In the genomic region with DNA sequence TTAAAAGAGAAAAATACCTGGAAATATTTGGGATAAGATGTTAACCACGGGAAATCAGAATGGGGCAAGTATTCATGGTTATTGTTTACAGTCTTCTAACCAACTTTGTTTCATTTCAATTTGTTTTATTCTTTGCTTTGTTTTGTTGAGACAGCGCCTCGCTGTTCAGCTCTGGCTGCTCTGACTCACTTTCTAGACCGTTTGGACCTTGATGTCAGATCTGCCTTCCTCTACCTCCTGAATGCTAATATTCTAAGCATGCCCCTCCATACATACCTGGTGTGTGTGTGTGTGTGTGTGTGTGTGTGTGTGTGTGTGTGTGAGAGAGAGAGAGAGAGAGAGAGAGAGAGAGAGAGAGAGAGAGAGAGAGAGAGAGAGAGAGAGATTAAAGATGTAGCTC, we compare ENCODE assay signal across 10 mouse cellular contexts. TPM values are rescaled to one million over a fixed set of nuclear protein-coding genes. Genes with fewer than 3 reads are reported as not detected.
DNase-seq lines count a peak whose midpoint lies in the region; ATAC-seq and TF ChIP-seq lines count a peak whose summit lies in the region.
"Had no signal": no experiment of that assay in that cellular context is flagged by ENCODE, and none has a peak within 500 bp of the region (broad histone marks: within the 10 kb centered on the region; RNA-seq: fewer than 3 reads in every experiment).

No protein-coding gene starts in this region.

- H3K4me1 ChIP-seq in heart, embryonic 13.5 days = peaks cover 15% of the 10 kb centered on the region
- H3K4me1 ChIP-seq in heart, embryonic 11.5 days (ENCODE audit: control insufficient read depth, insufficient read depth, low read length) = peaks cover 6% of the 10 kb centered on the region
- H3K4me1 ChIP-seq in spleen, adult 2 months (ENCODE audit: control insufficient read depth, insufficient read depth, insufficient read length) = no peaks in the 10 kb centered on the region; the same call in none of the 2 replicates
- no peaks in the 10 kb centered on the region for H3K4me1 ChIP-seq in limb, embryonic 14.5 days (ENCODE audit: control insufficient read depth, insufficient read depth, low read length)
- no peaks in the 10 kb centered on the region for H3K4me1 ChIP-seq in stomach, postnatal 0 days (replicated peaks; ENCODE audit: control insufficient read depth, insufficient read depth)
- H3K4me1 ChIP-seq: embryonic facial prominence, embryonic 15.5 days had no signal

- ATAC-seq in heart, embryonic 13.5 days (ENCODE audit: extremely low read depth, insufficient number of reproducible peaks, low FRiP score, low TSS enrichment) = no peak
- ATAC-seq in heart, embryonic 11.5 days (replicated peaks; ENCODE audit: insufficient number of reproducible peaks, low FRiP score, low TSS enrichment) = no peak
- ATAC-seq in limb, embryonic 14.5 days (ENCODE audit: low FRiP score, low read depth) = no peak
- ATAC-seq in stomach, postnatal 0 days (ENCODE audit: low FRiP score, low TSS enrichment) = no peak
- ATAC-seq in cerebellum, adult (ENCODE audit: insufficient number of reproducible peaks, low FRiP score, low TSS enrichment) = no peak

- no peak for DNase-seq in spleen, adult 2 months (ENCODE audit: low read depth in 1 of 2, low spot score in 2 of 2)
- DNase-seq in spleen, adult 18-20 months = no peak
- DNase-seq in limb, embryonic 14.5 days (ENCODE audit: low spot score) = no peak
- DNase-seq in stomach, postnatal 0 days (ENCODE audit: low spot score) = no peak
- no peak for DNase-seq in spleen, postnatal 10 days (ENCODE audit: low spot score in 2 of 2)

- no peak for TF ChIP-seq POLR2A in spleen, adult 2 months (IDR thresholded peaks at IDR 0.05; ENCODE audit: low read depth, low read length)
- TF ChIP-seq POLR2A in limb, embryonic 14.5 days (IDR thresholded peaks at IDR 0.05; ENCODE audit: borderline replicate concordance, extremely low read depth, insufficient read depth, insufficient read length) = no peak

- WGBS in heart, embryonic 13.5 days = 65% methylated on average over 4 of the region's 4 CpGs
- WGBS in heart, embryonic 11.5 days (ENCODE audit: insufficient replicate concordance) = 69% methylated on average over 4 of the region's 4 CpGs
- WGBS in spleen, adult 2 months = 56% methylated on average over 4 of the region's 4 CpGs
- WGBS in limb, embryonic 14.5 days = 71% methylated on average over 4 of the region's 4 CpGs
- 24% methylated on average over 4 of the region's 4 CpGs for WGBS in stomach, postnatal 0 days

- no peaks in the 10 kb centered on the region for H3K9me3 ChIP-seq in heart, embryonic 13.5 days
- H3K9me3 ChIP-seq in heart, embryonic 11.5 days (replicated peaks; ENCODE audit: control insufficient read depth, low read length) = no peaks in the 10 kb centered on the region
- no peaks in the 10 kb centered on the region for H3K9me3 ChIP-seq in limb, embryonic 14.5 days (ENCODE audit: control insufficient read depth, low read length)
- no peaks in the 10 kb centered on the region for H3K9me3 ChIP-seq in stomach, postnatal 0 days (ENCODE audit: control insufficient read depth, low read length)
- H3K9me3 ChIP-seq: embryonic facial prominence, embryonic 15.5 days had no signal

- H3K4me3 ChIP-seq in heart, embryonic 13.5 days = peak overlapping the region; percentile 28; the same call in 1 of the 2 replicates
- H3K4me3 ChIP-seq in heart, embryonic 11.5 days (ENCODE audit: low read depth, low read length) = no peak overlapping the region
- 0 out of 2 replicates have a peak overlapping the region, but pooled peaks have one; percentile 12 for H3K4me3 ChIP-seq in spleen, adult 2 months (ENCODE audit: extremely low read depth, insufficient read depth, insufficient read length)
- no peak overlapping the region for H3K4me3 ChIP-seq in limb, embryonic 14.5 days (replicated peaks; ENCODE audit: low read length)
- H3K4me3 ChIP-seq in stomach, postnatal 0 days (ENCODE audit: low read depth, low read length) = no peak overlapping the region
- H3K4me3 ChIP-seq: embryonic facial prominence, embryonic 15.5 days had no signal

- no peak overlapping the region for H3K9ac ChIP-seq in heart, embryonic 13.5 days
- no peak overlapping the region for H3K9ac ChIP-seq in heart, embryonic 11.5 days (ENCODE audit: low read depth, low read length)
- H3K9ac ChIP-seq in limb, embryonic 14.5 days (ENCODE audit: low read depth, low read length, severe bottlenecking) = 0 out of 2 replicates have a peak overlapping the region, but pooled peaks have one; percentile 4
- H3K9ac ChIP-seq in stomach, postnatal 0 days (ENCODE audit: low read length) = 0 out of 2 replicates have a peak overlapping the region, but pooled peaks have one; percentile 45
- H3K9ac ChIP-seq: embryonic facial prominence, embryonic 15.5 days had no signal

- peak overlapping the region; percentile 62 for H3K4me2 ChIP-seq in heart, embryonic 13.5 days
- H3K4me2 ChIP-seq in heart, embryonic 11.5 days = no peak overlapping the region
- H3K4me2 ChIP-seq in limb, embryonic 14.5 days (replicated peaks; ENCODE audit: low read depth, low read length, severe bottlenecking) = no peak overlapping the region
- H3K4me2 ChIP-seq in stomach, postnatal 0 days (replicated peaks; ENCODE audit: low read depth) = peak overlapping the region; percentile 51

- no peaks in the 10 kb centered on the region for H3K36me3 ChIP-seq in heart, embryonic 13.5 days
- H3K36me3 ChIP-seq in heart, embryonic 11.5 days (ENCODE audit: control insufficient read depth, insufficient read depth, low read length) = no peaks in the 10 kb centered on the region
- H3K36me3 ChIP-seq in spleen, adult 2 months (ENCODE audit: control insufficient read depth, insufficient read depth, low read length) = no peaks in the 10 kb centered on the region
- H3K36me3 ChIP-seq in limb, embryonic 14.5 days (ENCODE audit: control insufficient read depth, insufficient read depth, low read length) = no peaks in the 10 kb centered on the region
- no peaks in the 10 kb centered on the region for H3K36me3 ChIP-seq in stomach, postnatal 0 days (ENCODE audit: control insufficient read depth, insufficient read depth, low read length)
- H3K36me3 ChIP-seq: embryonic facial prominence, embryonic 15.5 days had no signal

- no peak for TF ChIP-seq EP300 in stomach, postnatal 0 days (optimal IDR thresholded peaks at IDR 0.05)

- H3K27me3 ChIP-seq in heart, embryonic 13.5 days (replicated peaks) = no peaks in the 10 kb centered on the region
- no peaks in the 10 kb centered on the region for H3K27me3 ChIP-seq in heart, embryonic 11.5 days (ENCODE audit: control insufficient read depth, insufficient read depth, low read length)
- no peaks in the 10 kb centered on the region for H3K27me3 ChIP-seq in spleen, adult 2 months (ENCODE audit: control insufficient read depth, insufficient read depth, low read length)
- H3K27me3 ChIP-seq in limb, embryonic 14.5 days (ENCODE audit: control insufficient read depth, insufficient read depth, low read length) = no peaks in the 10 kb centered on the region
- no peaks in the 10 kb centered on the region for H3K27me3 ChIP-seq in stomach, postnatal 0 days (ENCODE audit: control insufficient read depth, insufficient read depth, low read length)

- H3K27ac ChIP-seq in heart, embryonic 13.5 days (replicated peaks) = peak overlapping the region; percentile 56
- H3K27ac ChIP-seq in heart, embryonic 11.5 days (ENCODE audit: low read depth, low read length) = no peak overlapping the region
- no peak overlapping the region for H3K27ac ChIP-seq in spleen, adult 2 months (ENCODE audit: insufficient read depth, low read length)
- no peak overlapping the region for H3K27ac ChIP-seq in limb, embryonic 14.5 days (replicated peaks; ENCODE audit: low read depth, low read length)
- H3K27ac ChIP-seq in stomach, postnatal 0 days (replicated peaks) = no peak overlapping the region
- H3K27ac ChIP-seq: embryonic facial prominence, embryonic 15.5 days; left cerebral cortex, adult 2 months had no signal

- no peak for TF ChIP-seq CTCF in spleen, adult 2 months (IDR thresholded peaks at IDR 0.05; ENCODE audit: extremely low read depth, insufficient read depth, insufficient read length, insufficient replicate concordance)
- no peak for TF ChIP-seq CTCF in stomach, postnatal 0 days (IDR thresholded peaks at IDR 0.05; ENCODE audit: low read depth)

RNA-seq across cellular contexts. Expression of gene Kcnv2, which starts 41.5 kb away (rescaled TPM):
- polyA plus RNA-seq in heart, embryonic 13.5 days (2015; fragmentation: Nextera tagmentation; extraction: Ambion mirVana) = 0.05 and 0.10 TPM in 2 replicates
- 0.17 and 0.27 TPM in 2 replicates for polyA plus RNA-seq in heart, embryonic 11.5 days (2014; fragmentation: Nextera tagmentation; extraction: Ambion mirVana)
- polyA plus RNA-seq in spleen, adult 2 months (2012; rRNA removed) = not detected in 2 replicates
- 0.01 and 0.03 TPM in 2 replicates for polyA plus RNA-seq in limb, embryonic 14.5 days (2012; rRNA removed)
- not detected in 2 replicates for polyA plus RNA-seq in limb, embryonic 14.5 days (2014; fragmentation: Nextera tagmentation; extraction: Ambion mirVana)
- 0.02 and 0.05 TPM in 2 replicates for polyA plus RNA-seq in stomach, postnatal 0 days (2015; fragmentation: Nextera tagmentation; extraction: Ambion mirVana)
- polyA plus RNA-seq: embryonic facial prominence, embryonic 15.5 days had no signal

Comparison
In these comparisons a context has a peak if more than half of its experiments do, and no peak if none do; other contexts are left out.
1. H3K4me2 ChIP-seq: peak in heart, embryonic 13.5 days (single experiment) and stomach, postnatal 0 days (single experiment); none in heart, embryonic 11.5 days (single experiment) and limb, embryonic 14.5 days (single experiment).
2. H3K4me3 ChIP-seq: peak in heart, embryonic 13.5 days (single experiment) and spleen, adult 2 months (single experiment); none in heart, embryonic 11.5 days (single experiment), limb, embryonic 14.5 days (single experiment) and stomach, postnatal 0 days (single experiment).
3. H3K9ac ChIP-seq: peak in limb, embryonic 14.5 days (single experiment) and stomach, postnatal 0 days (single experiment); none in heart, embryonic 13.5 days (single experiment) and heart, embryonic 11.5 days (single experiment).